Mouse (Mus musculus) urinary bladder, adult 18-20 months (tissue): Measurements from ENCODE around the gene Lgr6.
A peak's percentile ranks its signal among the peaks of the same experiment; 100 is the strongest.

Source experiments
- DNase-seq, 2 experiments: peaks; one replicate each; pipeline ENCODE4 v3.0.0; 2022; ENCODE audit warnings: low spot score in 2 of 2, mixed read lengths in 2 of 2

Lgr6 gene

DNA sequence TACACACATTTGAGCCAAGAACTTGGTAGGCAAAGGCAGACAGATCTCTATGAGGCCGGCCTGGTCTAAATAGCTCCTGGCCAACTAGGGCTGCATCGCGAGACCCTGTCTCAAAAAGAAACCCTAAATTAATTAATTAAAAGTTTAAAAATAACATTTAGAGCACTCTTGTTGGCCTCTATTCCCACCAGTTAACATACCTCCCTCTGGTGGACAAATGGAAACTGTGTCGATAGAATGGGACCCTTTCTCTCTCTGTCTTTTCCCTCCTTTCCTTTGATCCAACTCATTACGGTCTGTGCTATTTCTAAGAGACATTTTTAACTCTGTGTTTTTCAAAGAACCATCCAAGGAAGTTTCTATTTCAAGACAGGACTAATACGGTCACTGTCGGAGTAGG lies 144.4 kb downstream of the Lgr6 start:
- no peak for DNase-seq

DNA sequence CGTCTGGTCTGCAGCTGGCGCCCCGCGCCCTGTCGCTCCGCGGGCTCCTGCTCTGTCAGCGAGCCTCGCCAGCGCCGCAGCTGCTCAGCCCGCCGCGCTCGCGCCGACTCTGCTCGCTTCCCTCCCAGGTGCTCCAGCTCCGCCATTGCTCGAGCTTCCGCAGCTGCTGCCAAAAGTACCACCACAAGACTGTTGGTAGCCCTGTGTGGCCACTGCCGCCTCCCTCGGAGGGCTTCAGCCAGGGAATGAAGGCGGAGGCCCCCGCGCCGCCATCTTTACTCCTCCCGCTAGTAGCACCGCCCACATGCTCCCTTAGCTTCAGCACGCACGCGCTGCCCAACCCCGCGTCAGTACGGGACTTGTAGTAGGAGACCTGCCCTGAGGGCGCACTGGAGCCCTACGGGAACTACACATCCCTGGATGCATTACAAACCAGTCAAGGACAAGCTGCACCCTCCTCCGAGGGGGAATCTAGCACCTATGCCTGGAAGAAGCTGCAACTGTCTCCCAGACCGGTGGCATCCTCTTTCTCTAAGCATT lies 149.4 kb downstream of the Lgr6 start, which contains the start of gene Ppp1r12b:
TSS of gene Ppp1r12b (minus strand) at position 306 of the 540 bp plus-strand sequence.
- DNase-seq: peak; percentile 88 to 91

DNA sequence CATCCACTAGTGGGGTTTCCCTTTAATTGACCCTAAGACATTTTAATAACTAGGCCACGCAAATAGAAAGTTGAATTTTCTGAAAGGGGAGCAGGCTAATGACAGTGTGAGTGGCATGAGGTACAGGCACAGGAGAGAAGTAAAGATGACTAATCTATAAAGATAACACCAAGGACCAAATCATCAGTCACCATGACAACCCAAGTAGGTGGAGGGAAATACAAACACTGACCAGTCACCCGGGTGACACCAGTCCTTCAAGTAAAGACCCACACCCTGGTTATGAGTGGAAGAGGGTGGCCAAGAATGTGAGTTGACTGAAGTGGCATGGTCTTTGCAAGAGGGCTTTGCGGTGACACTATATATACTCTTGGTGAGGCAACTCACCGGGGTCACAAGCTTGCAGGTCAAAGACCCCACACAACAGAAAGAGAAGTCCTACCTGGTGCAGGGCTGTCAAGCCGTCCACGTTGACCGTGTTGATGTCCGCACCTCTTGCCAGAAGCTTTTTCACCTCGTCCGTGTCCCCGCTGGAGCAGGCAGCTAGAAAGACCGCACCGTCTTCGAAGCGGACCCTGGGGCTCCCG lies 149.9 kb downstream of the Lgr6 start:
- DNase-seq: peak in 1 of 2 experiments; percentile 5

DNA sequence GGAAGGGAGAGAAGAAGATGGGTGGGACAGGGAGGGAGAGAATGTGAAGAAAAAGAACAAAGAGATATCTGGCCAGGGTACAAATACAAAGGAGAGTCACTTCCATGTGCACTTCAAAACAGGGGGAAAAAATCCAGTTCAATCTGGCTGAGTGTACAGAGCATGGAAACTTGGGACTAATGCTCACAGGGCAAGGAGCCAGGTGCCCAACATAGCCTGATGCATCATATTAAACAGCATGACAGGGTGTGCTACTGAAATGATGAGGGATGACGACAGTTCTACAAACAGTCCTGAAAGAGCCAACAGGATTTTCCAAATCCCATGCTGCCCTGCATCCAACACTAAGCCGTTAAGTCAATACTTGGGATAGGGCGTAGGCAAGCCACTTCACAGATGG lies 155.1 kb downstream of the Lgr6 start:
- DNase-seq: no peak

DNA sequence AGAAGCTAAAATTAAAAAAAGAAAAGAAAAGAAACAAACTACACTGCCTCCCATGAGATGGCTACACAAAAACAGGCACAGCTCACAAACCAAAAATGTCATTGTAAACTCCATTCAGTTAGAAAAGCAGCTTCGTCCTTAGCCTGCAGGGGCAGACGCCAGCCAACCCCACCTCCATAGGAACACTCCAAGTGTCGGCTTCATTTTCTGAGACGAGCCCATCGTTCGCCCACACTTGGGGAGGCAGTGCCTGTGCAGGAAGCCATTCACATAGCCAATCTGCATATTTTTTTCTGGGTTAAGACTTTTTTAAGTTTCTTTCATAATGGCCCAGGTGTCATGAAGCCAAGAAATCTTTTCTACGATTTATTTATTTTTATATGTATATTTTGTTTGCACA lies 157.5 kb downstream of the Lgr6 start:
- DNase-seq: no peak

DNA sequence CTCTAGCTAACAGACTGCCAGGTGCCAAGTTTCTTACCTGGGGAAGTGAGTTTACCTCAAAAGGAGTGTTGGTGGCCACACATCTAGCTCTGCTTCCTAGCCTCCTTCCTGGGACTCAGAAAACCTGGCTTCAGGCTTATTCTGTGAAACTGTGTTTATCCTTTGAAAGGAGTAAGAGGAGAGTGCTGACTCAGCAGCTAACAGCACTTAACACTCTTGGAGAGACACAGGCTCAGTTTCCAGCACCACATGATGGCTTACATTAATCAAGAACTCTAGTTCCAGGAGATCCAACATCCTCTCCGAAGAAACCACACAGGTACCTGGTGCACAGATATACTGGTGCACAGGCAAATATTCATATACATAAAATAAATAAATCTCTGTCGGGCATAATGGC lies 162.2 kb downstream of the Lgr6 start:
- DNase-seq: no peak

DNA sequence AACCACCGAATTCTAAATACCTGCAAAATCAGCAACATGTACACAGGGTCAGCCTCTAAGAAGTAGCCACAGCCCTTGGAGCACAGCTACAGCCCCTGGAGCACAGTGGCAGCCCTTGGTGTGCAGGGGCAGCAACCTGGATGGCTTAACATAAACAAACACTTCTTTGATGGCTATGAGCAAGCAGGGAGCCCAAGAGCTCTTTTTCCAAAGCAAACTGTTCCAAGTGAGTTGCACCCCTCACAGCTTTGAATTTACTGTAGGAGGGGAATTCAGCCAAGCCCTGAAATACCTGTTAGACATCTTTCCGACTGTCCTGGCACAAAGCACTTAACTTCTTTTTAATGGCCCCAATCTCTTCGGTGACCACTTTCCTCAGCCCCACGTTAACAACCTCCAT lies 164.2 kb downstream of the Lgr6 start:
- no peak for DNase-seq

DNA sequence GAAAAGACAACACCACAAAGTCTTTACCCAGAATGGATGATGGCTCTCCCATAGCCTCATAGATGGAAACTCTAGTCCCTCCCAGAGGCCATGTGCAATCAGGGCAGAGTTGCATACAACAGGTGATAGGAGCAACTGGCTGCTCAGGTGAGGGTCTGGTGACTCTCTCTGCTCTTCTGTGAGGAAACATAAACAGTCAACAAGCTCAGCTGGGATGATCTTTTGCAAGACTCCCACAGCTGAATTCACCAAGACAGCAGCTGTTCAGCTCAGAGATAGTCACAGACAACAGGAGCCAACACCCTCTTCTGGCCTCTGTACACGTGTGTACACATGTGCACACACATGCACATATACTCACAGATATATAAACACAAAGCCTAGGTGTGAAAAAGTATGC lies 166.8 kb downstream of the Lgr6 start:
- no peak for DNase-seq

DNA sequence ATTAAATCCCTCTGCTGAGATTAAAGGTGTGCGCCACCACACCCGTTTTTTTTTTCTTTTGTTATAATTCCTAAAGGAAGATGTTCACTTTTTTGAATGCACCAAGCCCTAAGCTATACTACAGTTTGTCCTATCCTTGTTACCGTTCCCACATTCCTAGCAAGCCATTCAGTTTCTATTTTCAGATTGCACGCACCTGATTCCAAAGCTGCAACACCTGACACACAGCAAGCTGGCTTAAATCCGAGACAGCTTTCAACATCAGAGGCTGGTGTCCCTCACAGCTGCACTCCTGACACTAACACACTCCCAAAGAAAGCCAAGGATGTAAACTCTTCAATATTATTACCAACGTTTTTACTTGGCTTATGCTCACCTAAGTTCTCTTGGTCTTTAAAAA lies 168.7 kb downstream of the Lgr6 start:
- DNase-seq: no peak
